Mouse (Mus musculus): ENCODE data around the gene Tsku. TPM values are rescaled to one million over a fixed set of nuclear protein-coding genes. Genes with fewer than 3 reads are reported as not detected.

Tsku gene
- polyA plus RNA-seq, 1 experiment from 2014 or later = 19.1 TPM

Other genes with a start within 250 kb of the Tsku start
- 10.1 and 12.7 TPM in 2 replicates for gene Myo7a, start 241.8 kb downstream of the Tsku start, polyA plus RNA-seq (2014; fragmentation: Nextera tagmentation; extraction: Ambion mirVana)
- 0.33 TPM in 1 of 2 replicates, not detected in the other for gene Omp, start 215.8 kb downstream of the Tsku start, polyA plus RNA-seq (2014; fragmentation: Nextera tagmentation; extraction: Ambion mirVana)
- gene Capn5, start 183.1 kb downstream of the Tsku start, polyA plus RNA-seq (2014; fragmentation: Nextera tagmentation; extraction: Ambion mirVana) = 5.9 and 7.2 TPM in 2 replicates
- 0.10 TPM in 1 of 2 replicates, not detected in the other for gene B3gnt6, start 161.8 kb downstream of the Tsku start, polyA plus RNA-seq (2014; fragmentation: Nextera tagmentation; extraction: Ambion mirVana)
- gene Acer3, start 40.1 kb downstream of the Tsku start, polyA plus RNA-seq (2014; fragmentation: Nextera tagmentation; extraction: Ambion mirVana) = 22.9 and 25.6 TPM in 2 replicates
- not detected in 2 replicates for gene Gucy2d, start 79.1 kb upstream of the Tsku start, polyA plus RNA-seq (2014; fragmentation: Nextera tagmentation; extraction: Ambion mirVana)
- gene Lrrc32, start 128.0 kb upstream of the Tsku start, polyA plus RNA-seq (2014; fragmentation: Nextera tagmentation; extraction: Ambion mirVana) = 11.3 and 12.4 TPM in 2 replicates

Measured in stomach, embryonic 14.5 days (tissue).